13 mouse cellular contexts compared by ENCODE assay signal in genomic region chr17:44565311-44565831, GRCm38 (mm10).
DNase-seq lines count a peak whose midpoint lies in the region; ATAC-seq and TF ChIP-seq lines count a peak whose summit lies in the region.
"Had no signal": no experiment of that assay in that cellular context is flagged by ENCODE, and none has a peak within 500 bp of the region (broad histone marks: within the 10 kb centered on the region; RNA-seq: fewer than 3 reads in every experiment).

No protein-coding gene starts in this region.

- no peak for TF ChIP-seq CTCF in lung, adult 2 months (IDR thresholded peaks at IDR 0.05; ENCODE audit: insufficient read depth, low read length)
- no peak for TF ChIP-seq CTCF in brain, embryonic 14.5 days (IDR thresholded peaks at IDR 0.05; ENCODE audit: borderline replicate concordance, extremely low read depth, insufficient read depth, insufficient read length)

- WGBS in lung, adult 2 months, result 69% methylated on average over 14 of the region's 14 CpGs

- H3K4me3 ChIP-seq in lung, adult 2 months (replicated peaks; ENCODE audit: extremely low read depth, low read depth, low read length), result no peak overlapping the region
- H3K4me3 ChIP-seq: erythroblast, embryonic 14.5 days; heart, embryonic 10.5 days; neural tube, embryonic 13.5 days had no signal

- H3K4me1 ChIP-seq in lung, adult 2 months (ENCODE audit: control insufficient read depth, insufficient read depth, low read length), result no peaks in the 10 kb centered on the region
- H3K4me1 ChIP-seq: heart, embryonic 10.5 days had no signal

- intact Hi-C loops in heart, postnatal 10 days (cut with DNase I), result no loop called here

- DNase-seq in heart, adult 11 months, result peak; percentile 67
- no peak for DNase-seq in heart, postnatal 10 days
- DNase-seq in lung, postnatal 10 days, result peak; percentile 25
- no peak for DNase-seq in lung, adult 2 months
- DNase-seq in brain, embryonic 14.5 days (ENCODE audit: low read depth), result peak; percentile 23
- DNase-seq in induced T-regulatory cell, adult 2 months (ENCODE audit: low read depth), result peak; percentile 15
- DNase-seq: cerebellum, postnatal 14 days; kidney, adult 8-10 months had no signal

- no peak for TF ChIP-seq POLR2A in lung, adult 2 months (IDR thresholded peaks at IDR 0.05; ENCODE audit: borderline replicate concordance, extremely low read depth, low read depth, low read length)
- TF ChIP-seq POLR2A in brain, embryonic 14.5 days (IDR thresholded peaks at IDR 0.05; ENCODE audit: borderline replicate concordance, extremely low read depth, insufficient read depth, insufficient read length, poor library complexity, severe bottlenecking), result no peak

- no peak for ATAC-seq in activated CD4-positive, CD25-positive, alpha-beta regulatory T cell, adult 4 months
- ATAC-seq: Patski had no signal

Comparison
In these comparisons a context has a peak if more than half of its experiments do, and no peak if none do; other contexts are left out.
1. DNase-seq: peak in heart, adult 11 months (single experiment), lung, postnatal 10 days (single experiment), brain, embryonic 14.5 days (single experiment) and induced T-regulatory cell, adult 2 months (single experiment); none in heart, postnatal 10 days (0 of 2) and lung, adult 2 months (single experiment).